Mouse (Mus musculus) thymus, postnatal 36 days (tissue): Measurements from ENCODE around the gene Tcta.
"Not testable (repeated sequence)": the region's sequence is repeated elsewhere in the genome, so short reads cannot be mapped to it uniquely, and the experiment has no call there.

Experiments
- DNase-seq, 2 experiments: peaks; one replicate each; pipeline ENCODE4 v3.0.0; 2022; ENCODE audit warnings: mixed read lengths in 2 of 2

The Tcta gene

GRCm38 (mm10) chr9:108305629-108306520 lies at the start of gene Tcta, which contains the start of gene Rhoa:
Tcta (minus strand) TSS chr9:108306160.
Rhoa (plus strand) TSS chr9:108306129.
- DNase-seq: peak; percentile 97 to 99

DNA sequence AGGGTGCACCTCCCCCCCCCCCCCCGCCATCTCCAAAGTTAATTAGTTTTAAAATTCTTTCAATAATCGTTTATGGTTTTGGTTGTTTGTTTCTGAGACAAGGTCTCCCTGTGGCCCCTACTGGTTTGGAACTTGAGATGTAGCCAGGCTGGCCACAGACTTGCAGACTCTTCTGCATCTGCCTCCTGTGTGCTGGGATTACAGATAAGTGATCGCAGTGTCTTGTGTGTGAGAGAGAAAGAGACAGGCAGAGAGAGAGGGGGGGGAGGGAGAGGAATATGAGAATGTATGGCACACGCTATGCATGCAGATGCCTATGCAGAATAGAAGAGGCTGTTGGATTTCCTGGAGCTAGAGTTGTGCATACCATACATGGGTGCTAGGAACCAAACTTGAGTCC lies 43.8 kb upstream of the Tcta start:
- no peak for DNase-seq

DNA sequence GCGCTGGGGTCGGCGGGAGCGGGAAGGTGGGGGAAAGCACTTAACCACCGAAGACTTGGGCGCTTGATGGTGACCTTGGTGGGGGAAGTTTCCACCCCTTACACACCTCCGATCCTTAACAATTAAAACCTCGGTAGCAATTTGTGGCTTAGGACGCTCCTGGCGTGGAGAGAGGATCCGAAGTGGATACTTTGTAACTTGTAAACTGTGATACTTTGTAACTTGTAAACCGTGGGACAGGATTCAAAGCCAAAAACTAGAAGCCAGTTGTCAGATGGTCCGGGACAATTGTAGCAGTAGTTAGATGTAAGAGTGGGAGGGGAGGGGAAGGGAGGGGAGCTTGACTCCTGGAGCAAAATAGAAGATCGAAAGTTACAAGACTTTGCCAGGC lies 42.3 kb upstream of the Tcta start:
- no peak for DNase-seq

DNA sequence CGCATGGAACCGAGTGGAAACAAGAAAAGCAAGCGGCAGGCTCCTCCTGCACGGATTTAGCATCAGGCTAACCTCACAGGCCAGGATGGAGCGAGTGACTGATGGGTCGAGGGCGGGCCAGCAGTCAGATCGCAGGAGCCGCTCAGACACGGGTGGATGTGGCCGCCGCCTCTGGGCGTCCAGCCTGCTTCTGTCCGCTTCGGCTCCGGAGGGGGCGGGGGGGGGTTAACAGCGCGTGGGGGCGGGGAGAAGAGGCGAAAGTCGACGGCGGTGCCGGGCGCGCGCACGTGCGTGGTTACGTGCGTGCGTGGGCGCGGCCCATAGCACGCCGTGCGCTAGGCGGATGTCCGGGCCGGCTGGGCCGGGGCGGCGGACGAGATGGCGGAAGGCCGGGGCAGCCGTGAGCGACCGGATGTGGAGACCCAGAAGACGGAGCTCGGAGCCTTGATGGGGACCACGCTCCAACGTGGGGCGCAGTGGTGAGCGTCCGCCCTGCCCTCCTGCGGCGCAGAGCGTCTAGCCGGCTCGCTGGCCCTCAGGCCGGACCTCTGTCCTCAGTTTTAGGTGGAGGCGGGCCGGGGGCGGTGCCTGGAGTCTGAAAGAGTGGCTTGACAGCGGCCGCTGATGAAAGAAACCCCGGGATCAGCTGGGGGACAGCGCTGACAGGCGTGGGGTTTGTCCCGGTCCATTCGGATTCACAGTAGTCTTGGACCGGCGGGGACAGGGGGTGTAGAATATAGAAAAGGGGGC lies 41.8 kb upstream of the Tcta start, which contains the start of gene Usp4:
Usp4 (plus strand) TSS at position 314 of the 750 bp plus-strand sequence.
- peak; percentile 81 to 87 for DNase-seq

DNA sequence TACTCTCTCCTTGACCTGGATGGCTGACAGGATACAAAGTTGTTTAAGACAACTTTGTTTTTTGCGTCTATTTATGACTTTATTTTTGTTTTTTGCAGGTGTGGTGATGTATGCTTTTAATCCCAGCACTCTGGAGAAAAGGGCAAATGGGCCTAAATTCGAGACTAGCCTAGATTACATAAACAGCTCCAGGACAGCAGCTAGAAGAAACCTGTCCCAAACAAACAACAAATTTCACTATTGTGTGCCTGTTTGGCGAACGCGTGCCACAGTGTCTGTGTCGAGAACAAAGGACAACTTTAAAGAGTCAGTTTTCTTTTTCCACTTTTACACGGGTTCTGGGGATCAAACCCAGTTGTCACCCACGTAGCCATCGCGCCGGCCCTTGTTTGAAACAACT lies 41.1 kb upstream of the Tcta start:
- no peak for DNase-seq

DNA sequence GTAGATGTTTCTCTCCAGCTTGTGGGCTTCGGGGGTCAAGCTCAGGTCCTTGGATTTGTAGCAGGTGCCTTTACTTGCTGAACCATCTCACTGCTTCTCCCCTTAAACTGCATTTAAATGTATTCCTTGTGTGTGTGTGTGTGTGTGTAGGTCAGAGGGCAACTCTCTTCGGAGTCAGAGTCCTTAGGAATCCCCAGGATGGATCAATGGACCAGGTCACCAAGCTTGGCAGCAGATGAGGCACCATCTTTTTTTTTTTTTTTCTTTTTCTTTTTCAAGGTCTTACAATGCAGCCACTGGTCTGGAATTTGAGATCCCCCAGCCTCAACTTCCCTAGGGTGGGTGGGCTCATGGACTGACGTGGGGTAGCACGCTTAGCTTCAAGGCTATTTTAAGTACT lies 38.5 kb upstream of the Tcta start:
- DNase-seq: no peak

- no peak for DNase-seq
These were observed 37.9 kb upstream of the Tcta start for GRCm38 (mm10) chr9:108343835-108344234.

DNA sequence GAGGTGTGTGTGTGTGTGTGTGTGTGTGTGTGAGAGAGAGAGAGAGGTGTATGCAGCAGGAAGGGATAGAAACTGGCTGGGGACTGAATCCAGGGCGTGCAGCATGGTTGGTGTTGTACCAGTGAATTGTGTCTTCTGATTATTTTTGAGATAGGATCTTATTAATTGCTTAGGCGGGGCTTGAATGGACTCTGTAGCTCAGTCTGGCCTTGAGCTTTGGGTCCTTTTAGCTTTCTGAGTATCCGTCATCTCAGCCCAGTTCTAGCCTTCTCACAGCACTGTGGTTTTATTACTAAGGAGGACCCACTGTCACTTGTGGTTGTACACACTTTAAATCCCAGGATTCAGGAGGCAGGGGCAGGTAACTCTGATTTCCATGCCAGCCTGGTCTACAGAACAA lies 37.4 kb upstream of the Tcta start:
- no peak for DNase-seq

GRCm38 (mm10) chr9:108342301-108342831 lies 36.4 kb upstream of the Tcta start:
- peak in 1 of 2 experiments; percentile 6 for DNase-seq

DNA sequence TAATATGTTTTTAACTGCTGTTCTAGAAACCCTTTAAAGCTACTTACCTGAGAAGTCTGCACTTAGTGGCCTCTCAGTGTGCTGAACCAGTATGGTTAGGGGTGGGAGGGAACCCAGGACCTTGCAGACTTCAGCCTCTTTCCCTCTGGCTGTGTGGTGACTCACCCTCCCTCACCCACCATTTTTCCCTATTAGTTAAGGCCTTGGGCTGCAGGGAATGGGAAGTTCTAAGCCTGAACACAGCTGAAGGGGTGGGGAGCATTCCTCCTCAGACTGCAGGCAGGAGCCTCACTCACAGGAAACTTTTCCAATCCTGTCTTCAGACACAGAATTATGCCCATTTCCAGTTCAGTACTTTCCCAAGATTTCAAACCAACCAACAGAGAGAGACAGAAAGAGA lies 35.8 kb upstream of the Tcta start:
- DNase-seq: peak in 1 of 2 experiments; percentile 6

DNA sequence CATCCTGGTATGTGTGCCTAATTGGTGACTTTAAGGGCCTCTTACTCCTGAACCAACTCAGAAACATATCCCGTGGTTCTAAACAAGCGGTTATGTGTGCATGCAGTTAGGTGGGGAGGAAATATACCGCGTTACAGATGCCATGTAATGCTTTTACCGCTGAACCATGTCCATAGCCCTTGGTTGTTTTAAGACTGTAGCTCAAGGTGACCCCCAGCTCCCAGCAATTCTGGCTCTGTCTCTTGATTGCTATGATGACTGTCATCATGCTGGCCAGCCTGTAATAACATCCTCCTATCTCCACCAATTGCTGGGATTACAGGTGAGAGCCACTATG lies 35.1 kb upstream of the Tcta start:
- DNase-seq: no peak

GRCm38 (mm10) chr9:108340258-108341138 lies 34.5 kb upstream of the Tcta start:
- DNase-seq: peak; percentile 23 to 28

DNA sequence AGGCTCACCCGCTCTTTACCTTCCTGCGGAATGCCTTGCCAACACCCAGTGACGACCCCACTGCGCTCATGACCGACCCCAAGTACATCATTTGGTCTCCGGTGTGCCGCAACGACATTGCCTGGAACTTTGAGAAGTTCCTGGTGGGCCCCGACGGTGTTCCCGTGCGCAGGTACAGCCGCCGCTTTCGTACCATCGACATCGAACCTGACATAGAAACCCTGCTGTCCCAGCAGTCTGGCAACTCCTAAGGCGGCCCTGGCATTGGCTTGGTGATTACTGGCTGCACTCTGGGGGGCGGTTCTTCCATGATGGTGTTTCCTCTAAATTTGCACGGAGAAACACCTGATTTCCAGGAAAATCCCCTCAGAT lies 33.9 kb upstream of the Tcta start:
- DNase-seq: peak; percentile 35 to 37

DNA sequence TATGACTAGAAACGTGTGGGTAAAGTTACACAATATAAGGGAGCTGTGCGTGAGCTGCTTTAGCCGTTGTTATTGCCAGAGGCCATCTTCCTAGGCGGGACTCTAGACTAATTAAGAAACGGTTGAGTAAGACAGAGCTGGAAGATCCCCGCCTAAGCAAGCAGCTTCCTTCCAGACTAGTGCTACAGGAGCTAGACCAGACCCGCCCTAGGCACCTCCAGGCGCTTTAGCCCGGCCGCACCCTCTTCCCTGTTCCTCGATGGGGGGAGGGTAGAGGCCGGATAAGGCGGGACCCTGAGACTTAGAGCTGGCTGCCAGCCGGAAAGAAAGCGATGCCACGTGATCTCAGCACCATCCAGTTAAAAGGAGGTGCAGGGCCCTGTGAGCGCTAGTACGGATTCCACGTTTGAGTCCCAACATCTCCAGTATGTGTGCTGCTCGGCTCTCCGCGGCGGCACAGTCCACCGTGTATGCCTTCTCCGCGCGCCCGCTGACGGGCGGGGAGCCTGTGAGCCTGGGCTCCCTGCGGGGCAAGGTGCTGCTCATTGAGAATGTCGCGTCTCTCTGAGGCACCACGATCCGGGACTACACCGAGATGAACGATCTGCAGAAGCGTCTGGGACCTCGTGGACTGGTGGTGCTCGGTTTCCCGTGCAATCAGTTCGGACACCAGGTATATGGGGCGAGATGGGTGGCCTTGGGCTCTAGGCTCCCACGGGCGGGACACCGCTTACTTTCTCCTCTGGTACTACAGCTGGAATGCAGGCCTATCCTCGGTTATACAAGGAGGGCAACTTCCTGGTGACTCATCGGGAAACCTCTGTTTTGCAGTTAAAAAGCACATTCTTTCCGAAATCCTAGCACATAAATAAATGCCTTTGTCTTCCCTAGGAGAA lies 33.2 kb upstream of the Tcta start, which contains the start of gene Gpx1:
Gpx1 (plus strand) TSS at position 18 of the 896 bp plus-strand sequence.
- peak; percentile 87 to 93 for DNase-seq

DNA sequence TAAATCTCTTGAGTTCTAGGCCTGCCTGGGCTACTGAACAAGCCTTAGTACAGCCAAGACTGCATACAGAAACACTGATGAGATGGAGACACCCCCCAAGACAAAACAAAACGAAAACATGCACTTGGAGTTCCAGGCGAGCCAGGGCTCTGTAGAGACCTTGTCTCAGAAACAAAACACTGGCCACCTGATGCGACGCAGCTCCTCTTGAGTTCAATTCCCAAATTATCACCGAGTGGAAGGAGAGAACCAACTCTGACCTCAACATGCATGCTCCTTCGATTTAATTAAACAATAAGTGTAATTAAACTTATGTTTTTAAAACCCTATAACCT lies 32.6 kb upstream of the Tcta start:
- DNase-seq: no peak

DNA sequence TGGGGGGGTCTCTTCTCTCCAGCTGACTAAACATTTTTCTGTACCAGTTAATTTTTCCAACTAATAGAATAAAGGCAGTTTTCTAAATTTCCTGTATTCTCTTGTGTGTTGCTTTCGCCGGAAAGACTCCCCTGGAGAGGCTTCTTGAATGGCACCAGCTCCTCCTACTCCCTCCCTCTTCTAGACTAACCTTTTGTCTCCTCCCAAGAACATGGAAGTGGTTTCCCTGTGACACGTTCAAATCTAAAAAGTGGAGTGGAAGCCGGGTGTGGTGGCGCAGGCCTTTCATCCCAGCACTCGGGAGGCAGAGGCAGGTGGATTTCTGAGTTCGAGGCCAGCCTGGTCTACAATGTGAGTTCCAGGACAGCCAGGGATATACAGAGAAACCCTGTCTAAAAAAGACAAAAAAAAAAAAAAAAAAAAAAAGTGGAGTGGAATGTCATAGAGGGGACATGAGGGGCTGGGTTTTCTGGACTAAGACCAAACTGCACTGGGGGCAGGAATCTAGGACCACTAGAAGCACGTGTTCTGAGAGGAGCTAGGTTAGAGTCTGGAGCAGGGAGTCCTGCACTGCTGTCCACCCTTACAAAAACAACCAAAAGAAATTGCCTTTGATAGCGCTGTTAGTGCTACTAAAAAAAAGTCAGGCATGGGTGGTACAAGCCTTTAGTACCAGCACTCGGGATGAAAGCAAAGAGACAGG lies 32.0 kb upstream of the Tcta start:
- no peak for DNase-seq

DNA sequence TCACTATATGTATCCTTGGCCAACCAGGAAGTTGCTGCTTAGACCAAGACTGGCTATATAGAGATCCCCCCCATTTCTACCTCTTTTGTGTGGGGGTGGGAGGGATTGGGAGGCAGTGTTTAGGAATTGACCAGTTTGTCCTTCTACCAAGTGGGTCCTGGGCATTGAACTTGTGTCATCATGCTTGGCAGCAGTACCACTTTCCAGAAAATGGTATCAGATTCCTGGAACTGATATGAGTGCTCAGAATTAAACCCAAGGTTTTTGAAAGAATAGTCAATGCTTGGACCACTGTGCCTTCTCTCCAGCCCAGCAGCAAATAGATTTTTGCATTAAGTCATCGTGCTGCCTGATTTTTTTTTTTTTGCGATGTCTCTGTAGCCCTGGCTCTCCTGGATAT lies 19.9 kb upstream of the Tcta start:
- DNase-seq: no peak

- no peak for DNase-seq
These were observed 18.8 kb upstream of the Tcta start for GRCm38 (mm10) chr9:108324784-108325183.

DNA sequence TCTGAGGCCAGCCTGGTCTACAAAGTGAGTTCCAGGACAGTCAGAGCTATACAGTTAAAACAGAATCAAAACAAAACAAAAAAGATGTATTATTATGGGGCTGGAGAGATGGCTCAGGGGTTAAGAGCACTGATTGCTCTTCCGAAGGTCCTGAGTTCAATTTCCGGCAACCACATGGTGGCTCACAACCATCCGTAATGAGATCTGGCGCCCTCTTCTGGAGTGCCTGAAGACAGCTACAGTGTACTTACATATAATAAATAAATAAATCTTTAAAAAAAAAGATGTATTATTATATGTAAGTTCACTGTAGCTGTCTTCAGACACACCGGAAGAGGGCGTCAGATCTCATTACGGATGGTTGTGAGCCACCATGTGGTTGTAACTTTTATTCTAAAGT lies 16.1 kb upstream of the Tcta start:
- DNase-seq: not testable (repeated sequence)

DNA sequence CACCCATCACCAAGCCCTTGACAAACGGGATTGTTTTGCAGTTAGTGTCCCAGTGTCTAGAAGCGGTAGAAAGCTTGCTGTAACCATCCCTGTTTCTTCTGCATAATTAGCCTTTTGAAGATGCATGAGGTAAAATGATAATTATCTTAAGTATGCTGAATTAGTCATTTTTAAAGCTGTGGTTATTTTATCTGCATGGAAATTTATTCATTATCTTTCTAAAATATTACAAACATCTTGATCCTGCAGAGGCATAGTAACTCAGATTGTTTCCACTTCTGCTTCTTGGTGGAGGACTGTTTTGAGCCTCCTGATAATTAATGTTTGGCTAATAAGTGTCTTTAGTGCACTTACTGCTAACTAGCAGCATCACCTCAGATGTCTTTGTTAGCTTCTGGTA lies 12.5 kb upstream of the Tcta start:
- no peak for DNase-seq

- DNase-seq: no peak
These were observed 11.6 kb upstream of the Tcta start for GRCm38 (mm10) chr9:108317572-108317971.
